ENCODE assay signal across 11 mouse cellular contexts in the genomic region with DNA sequence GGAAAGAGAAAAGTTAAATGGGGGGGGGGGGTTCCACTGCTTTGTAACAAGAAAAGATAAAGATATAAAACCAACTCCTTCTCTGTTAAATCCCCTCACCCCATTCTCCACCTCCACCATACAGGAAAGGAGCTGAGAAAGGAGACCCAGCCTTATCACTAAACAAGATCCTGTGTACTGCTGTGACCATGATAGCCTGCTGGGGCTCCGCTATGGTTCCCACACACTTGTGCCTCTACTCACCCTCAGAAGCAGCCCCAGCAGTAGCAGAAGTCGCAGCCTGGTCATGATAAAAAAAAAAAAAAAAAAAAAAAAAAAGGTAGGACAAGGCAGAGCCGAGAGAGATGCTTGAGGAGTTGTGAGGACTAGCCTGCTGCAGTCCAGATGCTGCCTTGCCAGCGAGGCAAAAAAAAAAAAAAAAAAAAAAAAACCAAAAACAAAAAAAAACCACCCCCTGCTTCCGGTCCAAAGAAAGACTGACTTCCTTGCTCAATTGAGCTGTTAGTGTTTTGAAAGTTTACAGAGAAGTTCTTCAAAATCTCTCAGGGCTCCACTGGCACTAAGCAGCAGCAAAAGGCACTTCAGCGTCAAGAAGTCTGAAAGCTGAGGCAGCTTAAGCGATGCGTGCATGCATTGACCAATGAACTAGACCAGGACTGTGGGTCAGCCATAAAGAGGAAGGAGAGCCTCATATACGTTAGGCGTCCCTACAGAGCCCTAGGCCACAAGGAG. TPM values are rescaled to one million over a fixed set of nuclear protein-coding genes. Genes with fewer than 3 reads are reported as not detected.
DNase-seq lines count a peak whose midpoint lies in the region; ATAC-seq and TF ChIP-seq lines count a peak whose summit lies in the region.
"Had no signal": no experiment of that assay in that cellular context is flagged by ENCODE, and none has a peak within 500 bp of the region (broad histone marks: within the 10 kb centered on the region; RNA-seq: fewer than 3 reads in every experiment).

No protein-coding gene starts in this region.

- no peak overlapping the region for H3K27ac ChIP-seq in heart, embryonic 12.5 days (ENCODE audit: poor library complexity, severe bottlenecking)
- no peak overlapping the region for H3K27ac ChIP-seq in liver, embryonic 11.5 days (ENCODE audit: low read depth, low read length)
- H3K27ac ChIP-seq in small intestine, adult 2 months (ENCODE audit: insufficient read depth, low read depth, low read length): peak overlapping the region; percentile 69
- H3K27ac ChIP-seq: stomach, postnatal 0 days had no signal

- intact Hi-C loops in heart, postnatal 10 days (cut with DNase I): no loop called here

- TF ChIP-seq POLR2A in small intestine, adult 2 months (IDR thresholded peaks at IDR 0.05; ENCODE audit: low read depth, low read length): no peak

- WGBS in heart, embryonic 12.5 days: 38% methylated on average over 10 of the region's 10 CpGs
- WGBS in liver, embryonic 11.5 days: 40% methylated on average over 10 of the region's 10 CpGs
- whole genome bisulfite sequencing in small intestine, adult 2 months: 53% methylated on average over 10 of the region's 10 CpGs

- H3K4me1 ChIP-seq in heart, embryonic 12.5 days (replicated peaks): no peaks in the 10 kb centered on the region
- no peaks in the 10 kb centered on the region for H3K4me1 ChIP-seq in liver, embryonic 11.5 days (replicated peaks; ENCODE audit: control insufficient read depth, insufficient read depth, low read length)
- H3K4me1 ChIP-seq in small intestine, adult 2 months (ENCODE audit: control insufficient read depth, insufficient read depth, insufficient read length, low read length): no peaks in the 10 kb centered on the region

- TF ChIP-seq CTCF in small intestine, adult 2 months (IDR thresholded peaks at IDR 0.05; ENCODE audit: extremely low read depth, insufficient read length, insufficient replicate concordance, low read depth, low read length): no peak

- no peaks in the 10 kb centered on the region for H3K27me3 ChIP-seq in heart, embryonic 12.5 days (replicated peaks)
- H3K27me3 ChIP-seq in liver, embryonic 11.5 days (replicated peaks; ENCODE audit: control insufficient read depth, insufficient read depth, low read length): no peaks in the 10 kb centered on the region
- H3K27me3 ChIP-seq in small intestine, adult 2 months (ENCODE audit: control insufficient read depth, insufficient read depth, low read length): no peaks in the 10 kb centered on the region; the same call in 1 of the 2 replicates

- no peak overlapping the region for H3K9ac ChIP-seq in heart, embryonic 12.5 days
- no peak overlapping the region for H3K9ac ChIP-seq in liver, embryonic 11.5 days (ENCODE audit: low read depth, low read length)

- no peaks in the 10 kb centered on the region for H3K9me3 ChIP-seq in heart, embryonic 12.5 days (replicated peaks)
- H3K9me3 ChIP-seq in liver, embryonic 11.5 days (ENCODE audit: control insufficient read depth, low read length): no peaks in the 10 kb centered on the region

- peak; percentile 7 to 20 for DNase-seq in heart, postnatal 10 days
- DNase-seq in liver, embryonic 11.5 days (ENCODE audit: low spot score): no peak
- no peak for DNase-seq in layer of hippocampus, adult 9-10 months (ENCODE audit: low spot score)
- no peak for DNase-seq in ovary, postnatal 10 days (ENCODE audit: low spot score)
- DNase-seq in layer of hippocampus, adult 8-10 months (ENCODE audit: low spot score in 2 of 2): no peak
- DNase-seq: kidney, postnatal 25 days had no signal

- H3K36me3 ChIP-seq in heart, embryonic 12.5 days: no peaks in the 10 kb centered on the region
- H3K36me3 ChIP-seq in liver, embryonic 11.5 days (ENCODE audit: control insufficient read depth, insufficient read depth, low read length): no peaks in the 10 kb centered on the region
- no peaks in the 10 kb centered on the region for H3K36me3 ChIP-seq in small intestine, adult 2 months (ENCODE audit: control insufficient read depth, insufficient read depth, low read length)

- no peak for ATAC-seq in heart, embryonic 12.5 days (ENCODE audit: insufficient number of reproducible peaks, low FRiP score)
- ATAC-seq in CD4-positive, CD25-positive, alpha-beta regulatory T cell, adult 4 months: peak; percentile 18
- ATAC-seq in liver, embryonic 11.5 days (replicated peaks; ENCODE audit: low FRiP score): 0 out of 2 replicates have a peak, but pooled peaks have one; percentile 57

- no peak overlapping the region for H3K4me2 ChIP-seq in heart, embryonic 12.5 days
- no peak overlapping the region for H3K4me2 ChIP-seq in liver, embryonic 11.5 days
- H3K4me2 ChIP-seq: midbrain, embryonic 11.5 days had no signal

- no peak overlapping the region for H3K4me3 ChIP-seq in heart, embryonic 12.5 days
- H3K4me3 ChIP-seq in liver, embryonic 11.5 days (ENCODE audit: low read depth, low read length): no peak overlapping the region
- peak overlapping the region; percentile 40; the same call in 1 of the 2 replicates for H3K4me3 ChIP-seq in small intestine, adult 2 months (ENCODE audit: low read depth, low read length)

RNA-seq across cellular contexts. Expression of gene Tnfrsf26, which starts 0.8 kb away (rescaled TPM):
- total RNA-seq in heart, postnatal 10 days (2021): 1 to 10 TPM; 1.0 to 1.1 TPM
- 0.43 and 0.46 TPM in 2 replicates for polyA plus RNA-seq in heart, embryonic 12.5 days (2016; fragmentation: Nextera tagmentation; extraction: Ambion mirVana)
- polyA plus RNA-seq in CD4-positive, CD25-positive, alpha-beta regulatory T cell, adult 4 months (2017; shearing (Covaris generic)): 100 to 1,000 TPM; 111 to 143 TPM
- polyA plus RNA-seq in liver, embryonic 11.5 days (2014; fragmentation: Nextera tagmentation; extraction: Ambion mirVana): 0.73 and 0.92 TPM in 2 replicates
- 0.09 and 0.27 TPM in 2 replicates for polyA plus RNA-seq in small intestine, adult 2 months (2012; rRNA removed)
- under 1 TPM in 2 of 4 experiments, not detected in 2; 0.16 to 0.32 TPM for total RNA-seq in layer of hippocampus, adult 8-10 months (2022)

RNA-seq across cellular contexts. Expression of gene Tnfrsf22, which starts 21.7 kb away (rescaled TPM):
- 1 to 10 TPM; 2.5 to 3.2 TPM for total RNA-seq in heart, postnatal 10 days (2021)
- 2.8 and 3.1 TPM in 2 replicates for polyA plus RNA-seq in heart, embryonic 12.5 days (2016; fragmentation: Nextera tagmentation; extraction: Ambion mirVana)
- polyA plus RNA-seq in CD4-positive, CD25-positive, alpha-beta regulatory T cell, adult 4 months (2017; shearing (Covaris generic)): 10 to 100 TPM; 17.4 to 22.8 TPM
- 2.6 and 3.9 TPM in 2 replicates for polyA plus RNA-seq in liver, embryonic 11.5 days (2014; fragmentation: Nextera tagmentation; extraction: Ambion mirVana)
- polyA plus RNA-seq in small intestine, adult 2 months (2012; rRNA removed): 0.99 and 1.4 TPM in 2 replicates
- 1 to 10 TPM; 1.7 to 2.6 (median 2.2) TPM for total RNA-seq in layer of hippocampus, adult 8-10 months (2022)

RNA-seq across cellular contexts. Expression of gene Cars, which starts 27.8 kb away (rescaled TPM):
- 10 to 100 TPM; 20.3 to 26.8 TPM for total RNA-seq in heart, postnatal 10 days (2021)
- polyA plus RNA-seq in heart, embryonic 12.5 days (2016; fragmentation: Nextera tagmentation; extraction: Ambion mirVana): 28.4 and 31.3 TPM in 2 replicates
- 10 to 100 TPM; 29.5 to 51.5 TPM for polyA plus RNA-seq in CD4-positive, CD25-positive, alpha-beta regulatory T cell, adult 4 months (2017; shearing (Covaris generic))
- polyA plus RNA-seq in liver, embryonic 11.5 days (2014; fragmentation: Nextera tagmentation; extraction: Ambion mirVana): 100 and 107 TPM in 2 replicates
- polyA plus RNA-seq in small intestine, adult 2 months (2012; rRNA removed): 9.5 and 13.6 TPM in 2 replicates
- total RNA-seq in layer of hippocampus, adult 8-10 months (2022): 10 to 100 TPM; 48.3 to 57.0 (median 53.5) TPM

RNA-seq across cellular contexts. Expression of gene Tnfrsf23, which starts 58.0 kb away (rescaled TPM):
- 1 to 10 TPM; 2.4 to 2.6 TPM for total RNA-seq in heart, postnatal 10 days (2021)
- polyA plus RNA-seq in heart, embryonic 12.5 days (2016; fragmentation: Nextera tagmentation; extraction: Ambion mirVana): 2.8 and 3.1 TPM in 2 replicates
- polyA plus RNA-seq in CD4-positive, CD25-positive, alpha-beta regulatory T cell, adult 4 months (2017; shearing (Covaris generic)): 1 to 10 TPM; 2.6 to 4.3 TPM
- polyA plus RNA-seq in liver, embryonic 11.5 days (2014; fragmentation: Nextera tagmentation; extraction: Ambion mirVana): 0.17 and 0.34 TPM in 2 replicates
- polyA plus RNA-seq in small intestine, adult 2 months (2012; rRNA removed): 1.2 and 2.9 TPM in 2 replicates
- 1 to 10 TPM; 1.3 to 2.7 (median 2.0) TPM for total RNA-seq in layer of hippocampus, adult 8-10 months (2022)

Comparison
In these comparisons a context has a peak if more than half of its experiments do, and no peak if none do; other contexts are left out.
1. DNase-seq: peak in heart, postnatal 10 days (2 of 2); none in liver, embryonic 11.5 days (single experiment), layer of hippocampus, adult 9-10 months (single experiment), ovary, postnatal 10 days (single experiment) and layer of hippocampus, adult 8-10 months (0 of 2).
2. RNA of gene Tnfrsf26, which starts 0.8 kb away (polyA plus RNA-seq): 111 to 143 TPM in CD4-positive, CD25-positive, alpha-beta regulatory T cell, adult 4 months; 0.73 to 0.92 TPM in liver, embryonic 11.5 days, 0.43 to 0.46 TPM in heart, embryonic 12.5 days and 0.09 to 0.27 TPM in small intestine, adult 2 months; every median in the first group is over 10 times any median in the second.